In the genomic region with DNA sequence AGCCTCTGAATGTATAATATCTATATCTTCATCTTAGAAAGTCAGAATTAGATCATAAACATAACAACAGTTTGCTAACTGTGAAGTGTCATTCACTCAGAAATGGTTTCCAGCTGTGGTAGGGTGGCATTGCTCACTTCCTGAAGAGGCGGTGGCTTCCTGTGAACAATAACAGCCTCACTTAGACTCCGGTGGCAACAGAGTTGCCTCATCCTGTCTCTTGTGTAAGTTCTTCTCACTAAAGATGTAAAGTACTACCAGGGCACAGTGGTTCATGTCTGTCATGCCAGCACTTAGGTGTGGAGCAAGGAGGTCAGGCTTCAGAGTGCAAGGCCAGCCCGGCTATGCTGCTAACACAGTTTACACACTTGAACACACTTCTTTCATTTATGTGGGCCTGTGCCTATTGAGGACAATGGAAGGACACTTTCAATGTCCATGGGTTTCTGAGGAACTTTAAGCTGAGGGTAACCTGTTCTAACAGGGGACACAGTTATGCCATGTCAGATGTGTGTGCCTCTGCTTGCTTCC, we compare ENCODE assay signal across 12 mouse cellular contexts.
A peak's percentile ranks its signal among the peaks of the same experiment; 100 is the strongest.
DNase-seq lines count a peak whose midpoint lies in the region; ATAC-seq and TF ChIP-seq lines count a peak whose summit lies in the region.
"Had no signal": no experiment of that assay in that cellular context is flagged by ENCODE, and none has a peak within 500 bp of the region (broad histone marks: within the 10 kb centered on the region; RNA-seq: fewer than 3 reads in every experiment).

No protein-coding gene starts in this region.

- peaks cover 40% of the 10 kb centered on the region for H3K4me1 ChIP-seq in heart, embryonic 12.5 days (replicated peaks)
- H3K4me1 ChIP-seq in embryonic fibroblast, embryonic 13.5 days (ENCODE audit: control insufficient read depth, insufficient read depth, low read length): 0 out of 2 replicates have a peak, but pooled peaks cover 3% of the 10 kb centered on the region
- H3K4me1 ChIP-seq in heart, embryonic 11.5 days (ENCODE audit: control insufficient read depth, insufficient read depth, low read length): peaks cover 15% of the 10 kb centered on the region

- H3K27me3 ChIP-seq in heart, embryonic 12.5 days (replicated peaks): peaks cover 9% of the 10 kb centered on the region; the same call in 1 of the 2 replicates
- H3K27me3 ChIP-seq in heart, embryonic 11.5 days (ENCODE audit: control insufficient read depth, insufficient read depth, low read length): no peaks in the 10 kb centered on the region

- WGBS in heart, embryonic 12.5 days: 63% methylated on average over 3 of the region's 3 CpGs
- 63% methylated on average over 3 of the region's 3 CpGs for WGBS in heart, embryonic 11.5 days (ENCODE audit: insufficient replicate concordance)

- TF ChIP-seq CTCF in embryonic fibroblast, embryonic 13.5 days (IDR thresholded peaks at IDR 0.05; ENCODE audit: borderline replicate concordance, insufficient read depth, low read length): no peak

- no peak overlapping the region for H3K9ac ChIP-seq in heart, embryonic 12.5 days
- H3K9ac ChIP-seq in heart, embryonic 11.5 days (ENCODE audit: low read depth, low read length): no peak overlapping the region
- H3K9ac ChIP-seq: limb, embryonic 13.5 days had no signal

- H3K4me3 ChIP-seq in heart, embryonic 12.5 days: no peak overlapping the region
- H3K4me3 ChIP-seq in embryonic fibroblast, embryonic 13.5 days (ENCODE audit: insufficient read depth, low read length): no peak overlapping the region
- no peak overlapping the region for H3K4me3 ChIP-seq in heart, embryonic 11.5 days (ENCODE audit: low read depth, low read length)
- H3K4me3 ChIP-seq: heart, embryonic 10.5 days; limb, embryonic 13.5 days had no signal

- H3K4me2 ChIP-seq in heart, embryonic 12.5 days: no peak overlapping the region
- no peak overlapping the region for H3K4me2 ChIP-seq in heart, embryonic 11.5 days
- H3K4me2 ChIP-seq: limb, embryonic 13.5 days had no signal

- no peaks in the 10 kb centered on the region for H3K9me3 ChIP-seq in heart, embryonic 12.5 days (replicated peaks)
- no peaks in the 10 kb centered on the region for H3K9me3 ChIP-seq in heart, embryonic 11.5 days (replicated peaks; ENCODE audit: control insufficient read depth, low read length)
- H3K9me3 ChIP-seq: heart, embryonic 10.5 days; limb, embryonic 13.5 days had no signal

- no peak overlapping the region for H3K27ac ChIP-seq in heart, embryonic 12.5 days (ENCODE audit: poor library complexity, severe bottlenecking)
- H3K27ac ChIP-seq in embryonic fibroblast, embryonic 13.5 days (ENCODE audit: insufficient read depth, low read length): peak overlapping the region; percentile 21; the same call in 1 of the 2 replicates
- H3K27ac ChIP-seq in heart, embryonic 11.5 days (ENCODE audit: low read depth, low read length): no peak overlapping the region
- H3K27ac ChIP-seq: heart, embryonic 10.5 days; limb, embryonic 13.5 days had no signal

- H3K36me3 ChIP-seq in heart, embryonic 12.5 days: no peaks in the 10 kb centered on the region
- H3K36me3 ChIP-seq in heart, embryonic 11.5 days (ENCODE audit: control insufficient read depth, insufficient read depth, low read length): no peaks in the 10 kb centered on the region
- H3K36me3 ChIP-seq: heart, embryonic 10.5 days had no signal

- peak; percentile 56 for DNase-seq in heart, adult 11 months
- DNase-seq in lung, postnatal 36 days: peak; percentile 30
- DNase-seq in thymus, postnatal 14 days: peak; percentile 63
- no peak for DNase-seq in gastrocnemius, postnatal 4 days (ENCODE audit: low spot score in 2 of 2)
- no peak for DNase-seq in kidney, adult 9 months
- DNase-seq: right cerebral cortex, adult 18-20 months had no signal

- no peak for ATAC-seq in heart, embryonic 12.5 days (ENCODE audit: insufficient number of reproducible peaks, low FRiP score)
- ATAC-seq in heart, embryonic 11.5 days (replicated peaks; ENCODE audit: insufficient number of reproducible peaks, low FRiP score, low TSS enrichment): no peak
- ATAC-seq: forebrain, embryonic 14.5 days had no signal

- TF ChIP-seq POLR2A in embryonic fibroblast, embryonic 13.5 days (IDR thresholded peaks at IDR 0.05; ENCODE audit: low read depth, low read length): no peak

Comparison
In these comparisons a context has a peak if more than half of its experiments do, and no peak if none do; other contexts are left out.
1. DNase-seq: peak in heart, adult 11 months (single experiment), lung, postnatal 36 days (single experiment) and thymus, postnatal 14 days (single experiment); none in gastrocnemius, postnatal 4 days (0 of 2) and kidney, adult 9 months (single experiment).